Mouse (Mus musculus) CH12.LX (cell line): ENCODE measurements around the gene Arfgap3. TPM values are rescaled to one million over a fixed set of nuclear protein-coding genes. Genes with fewer than 3 reads are reported as not detected.

Experiments used
- DNase-seq: peaks from one replicate; pipeline ENCODE4 v3.0.0-alpha.2; 2013; ENCODE audit errors: extremely low read depth
- H3K27ac ChIP-seq: 2 replicates; pipeline ENCODE4 v1.5.1; 2012; ENCODE audit warnings: low read depth, mild to moderate bottlenecking, control low read depth, moderate library complexity; ENCODE audit not compliant: insufficient read depth
- H3K27me3 ChIP-seq: replicated peaks from 2 replicates; pipeline ENCODE3; 2012; ENCODE audit warnings: inconsistent platforms
- H3K36me3 ChIP-seq, 2 experiments: replicated peaks in 1 of 2; 2 replicates each; pipeline versions ENCODE3 to v1.6.1; 2012; ENCODE audit warnings: inconsistent platforms in 1 of 2, low read length in 1 of 2, mild to moderate bottlenecking in 1 of 2, mixed read lengths in 1 of 2, moderate library complexity in 1 of 2; ENCODE audit not compliant: control insufficient read depth in 1 of 2, insufficient read depth in 1 of 2
- H3K4me1 ChIP-seq, 2 experiments: 2 replicates each; pipeline ENCODE4 v1.6.1; 2012; ENCODE audit warnings: inconsistent platforms in 1 of 2, moderate library complexity in 1 of 2; ENCODE audit not compliant: insufficient read depth in 2 of 2, control insufficient read depth in 1 of 2
- H3K4me2 ChIP-seq: 2 replicates; pipeline ENCODE4 v1.6.1; 2012; ENCODE audit warnings: low read depth, mild to moderate bottlenecking, control low read depth; ENCODE audit not compliant: poor library complexity, insufficient read depth, severe bottlenecking
- H3K4me3 ChIP-seq, 3 experiments: fragments of 150-350 bp in 1 of 3; sonication (generic) in 1 of 3; replicated peaks in 1 of 3; 2 replicates each; pipeline versions ENCODE3 to v1.5.1; 2011 to 2012; ENCODE audit warnings: low read depth in 2 of 3, low read length in 2 of 3, mild to moderate bottlenecking in 2 of 3, moderate library complexity in 2 of 3, control low read depth in 1 of 3, improper control_type of control experiment in 1 of 3, inconsistent platforms in 1 of 3, mixed read lengths in 1 of 3; ENCODE audit not compliant: poor library complexity in 1 of 3
- H3K79me2 ChIP-seq: replicated peaks from 2 replicates; pipeline ENCODE4 v1.6.1; 2012; ENCODE audit warnings: mild to moderate bottlenecking, moderate library complexity; ENCODE audit not compliant: control insufficient read depth, poor library complexity, insufficient read depth, severe bottlenecking; ENCODE audit errors: extremely low read depth
- H3K9ac ChIP-seq: 2 replicates; pipeline ENCODE4 v1.6.1; 2012; ENCODE audit warnings: low read depth, mild to moderate bottlenecking, control low read depth, moderate library complexity; ENCODE audit not compliant: insufficient read depth
- H3K9me3 ChIP-seq: replicated peaks from 2 replicates; pipeline ENCODE3; 2012; ENCODE audit warnings: low read length, inconsistent platforms, mixed read lengths
- BHLHE40 ChIP-seq: IDR thresholded peaks from 2 replicates; pipeline ENCODE4 v1.6.1; 2011; ENCODE audit warnings: mild to moderate bottlenecking, low read depth, low read length, improper control_type of control experiment
- CHD1 ChIP-seq: IDR thresholded peaks from 2 replicates; pipeline ENCODE4 v1.6.1; 2012; ENCODE audit warnings: low read depth, low read length, improper control_type of control experiment, inconsistent platforms
- E2F4 ChIP-seq: IDR thresholded peaks from 2 replicates; pipeline ENCODE4 v1.6.1; 2011; ENCODE audit warnings: low read depth, low read length, improper control_type of control experiment; ENCODE audit not compliant: insufficient replicate concordance
- ELF1 ChIP-seq: IDR thresholded peaks from 2 replicates; pipeline ENCODE4 v1.6.1; 2014; ENCODE audit warnings: low read depth, mild to moderate bottlenecking, inconsistent platforms, low read length, improper control_type of control experiment
- EP300 ChIP-seq: IDR thresholded peaks from 2 replicates; pipeline ENCODE4 v1.6.1; 2011; ENCODE audit warnings: low read length, improper control_type of control experiment
- ETS1 ChIP-seq: conservative IDR thresholded peaks from 2 replicates; pipeline ENCODE4 v1.6.1; 2012; ENCODE audit warnings: low read depth, mild to moderate bottlenecking, inconsistent platforms, low read length, improper control_type of control experiment, moderate library complexity
- GABPA ChIP-seq: IDR thresholded peaks from 2 replicates; pipeline ENCODE4 v1.6.1; 2012; ENCODE audit warnings: low read depth, low read length, improper control_type of control experiment, inconsistent platforms; ENCODE audit not compliant: insufficient replicate concordance
- IRF4 ChIP-seq: IDR thresholded peaks from 2 replicates; pipeline ENCODE4 v1.6.1; 2014; ENCODE audit warnings: low read depth, mild to moderate bottlenecking, inconsistent platforms, low read length, improper control_type of control experiment
- JUN ChIP-seq: IDR thresholded peaks from 2 replicates; pipeline ENCODE4 v1.6.1; 2011; ENCODE audit warnings: low read depth, mild to moderate bottlenecking, low read length, improper control_type of control experiment, moderate library complexity; ENCODE audit not compliant: insufficient read depth
- MXI1 ChIP-seq: IDR thresholded peaks from 2 replicates; pipeline ENCODE4 v1.6.1; 2011; ENCODE audit warnings: mild to moderate bottlenecking, low read depth, low read length, improper control_type of control experiment
- MYC ChIP-seq: IDR thresholded peaks from 2 replicates; pipeline ENCODE4 v1.6.1; 2011; ENCODE audit warnings: low read depth, mild to moderate bottlenecking, improper control_type of control experiment, low read length
- NELFE ChIP-seq: IDR thresholded peaks from 2 replicates; pipeline ENCODE4 v1.6.1; 2011; ENCODE audit warnings: low read depth, low read length, improper control_type of control experiment
- NRF1 ChIP-seq: IDR thresholded peaks from 2 replicates; pipeline ENCODE4 v1.6.1; 2014; ENCODE audit warnings: low read depth, mild to moderate bottlenecking, inconsistent platforms, low read length, improper control_type of control experiment, moderate library complexity
- PAX5 ChIP-seq: IDR thresholded peaks from 2 replicates; pipeline ENCODE4 v1.6.1; 2012; ENCODE audit warnings: low read length, inconsistent platforms, mixed read lengths
- POLR2A ChIP-seq: IDR thresholded peaks from 2 replicates; pipeline ENCODE4 v1.6.1; 2011; ENCODE audit warnings: low read depth, mild to moderate bottlenecking, improper control_type of control experiment, low read length
- POLR2AphosphoS2 ChIP-seq: IDR thresholded peaks from 2 replicates; pipeline ENCODE4 v1.6.1; 2011; ENCODE audit warnings: low read depth, low read length, improper control_type of control experiment
- RAD21 ChIP-seq: IDR thresholded peaks from 2 replicates; pipeline ENCODE4 v1.6.1; 2011; ENCODE audit warnings: low read depth, mild to moderate bottlenecking, low read length, improper control_type of control experiment, moderate library complexity
- SIN3A ChIP-seq: IDR thresholded peaks from 2 replicates; pipeline ENCODE4 v1.6.1; 2012; ENCODE audit warnings: low read length, improper control_type of control experiment, inconsistent platforms
- SMC3 ChIP-seq: IDR thresholded peaks from 2 replicates; pipeline ENCODE4 v1.6.1; 2011; ENCODE audit warnings: low read depth, low read length, improper control_type of control experiment
- UBTF ChIP-seq: IDR thresholded peaks from 2 replicates; pipeline ENCODE4 v1.6.1; 2012; ENCODE audit warnings: low read depth, mild to moderate bottlenecking, inconsistent platforms, low read length, improper control_type of control experiment, moderate library complexity
- USF1 ChIP-seq: IDR thresholded peaks from 2 replicates; pipeline ENCODE4 v1.6.1; 2014; ENCODE audit warnings: low read depth, mild to moderate bottlenecking, inconsistent platforms, low read length, improper control_type of control experiment
- ZC3H11A ChIP-seq: IDR thresholded peaks from 2 replicates; pipeline ENCODE4 v1.6.1; 2012; ENCODE audit warnings: low read depth, mild to moderate bottlenecking, inconsistent platforms, low read length, improper control_type of control experiment
- ZKSCAN1 ChIP-seq: IDR thresholded peaks from 2 replicates; pipeline ENCODE4 v1.6.1; 2012; ENCODE audit warnings: low read depth, inconsistent platforms, low read length, improper control_type of control experiment, borderline replicate concordance
- ZMIZ1 ChIP-seq: IDR thresholded peaks from 2 replicates; pipeline ENCODE4 v1.6.1; 2012; ENCODE audit warnings: low read depth, mild to moderate bottlenecking, inconsistent platforms, low read length, improper control_type of control experiment
- dilution Hi-C: fragments of 300-500 bp; cut with MboI; formaldehyde crosslinking; loops from 2 replicates; pipeline ENCODE4 v1.14.3; 2020; ENCODE audit warnings: low sequenced_read_pairs; ENCODE audit not compliant: extremely low pct_unique_long_range_greater_than_20kb, extremely low pct_ligation_motif_present
- in situ Hi-C: fragments of 300-500 bp; cut with MboI; formaldehyde crosslinking; loops from 3 replicates; pipeline ENCODE4 v1.14.3; 2019; ENCODE audit warnings: low sequenced_read_pairs, low pct_ligation_motif_present, low pct_unique_long_range_greater_than_20kb, mixed read lengths
- polyA plus RNA-seq: library from polyadenylated mRNA; unstranded; fragments of >175 nt; gene quantifications from 2 replicates; pipeline ENCODE4 v1.2.1, GENCODE M21; 2012; ENCODE audit warnings: low read depth; ENCODE audit not compliant: insufficient read length
- total RNA-seq, 2 experiments: library from RNA; depleted of rRNA; stranded (reverse); fragments of 300-350 nt in 1 of 2; fragments of >200 nt in 1 of 2; gene quantifications; 2 replicates each; pipeline ENCODE4 v1.2.3; 2012 to 2014

Arfgap3 gene
- total and polyA plus RNA-seq, 3 experiments: 11.0 to 21.7 (median 20.3) TPM

DNA sequence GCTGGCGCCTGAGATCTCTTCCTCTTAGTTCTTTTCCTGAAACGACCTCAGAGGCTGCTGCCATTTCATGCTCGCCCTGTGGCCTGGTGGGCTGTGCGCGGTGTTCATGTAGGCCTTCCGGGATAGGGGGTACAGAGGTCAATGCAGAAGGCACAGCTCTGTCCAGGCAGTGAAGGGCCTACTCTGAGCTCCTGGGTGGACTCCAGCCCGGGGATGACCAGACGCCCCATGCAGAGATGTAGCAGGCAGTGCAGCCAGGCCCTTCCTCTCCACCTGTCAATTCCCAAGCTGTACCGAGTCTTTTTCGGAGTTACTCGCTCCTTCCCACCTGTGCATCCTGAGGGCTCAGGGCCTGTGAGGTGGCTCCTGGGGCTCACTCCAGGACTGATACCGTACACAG lies 43.9 kb downstream of the Arfgap3 start:
- no peaks in the 10 kb centered on the region for H3K27me3 ChIP-seq
- dilution Hi-C loops (no loop called here), in situ Hi-C loops (no loop called here)
- H3K4me3 ChIP-seq: no peak overlapping the region
- no peak for DNase-seq
- H3K27ac ChIP-seq: no peak overlapping the region
- H3K79me2 ChIP-seq: no peaks in the 10 kb centered on the region
- H3K9me3 ChIP-seq: no peaks in the 10 kb centered on the region
- H3K9ac ChIP-seq: no peak overlapping the region
- H3K36me3 ChIP-seq: peaks cover 38 to 62% of the 10 kb centered on the region in 2 experiments
- no peak for TF ChIP-seq SMC3
- no peak for TF ChIP-seq PAX5
- no peak for TF ChIP-seq POLR2A
- no peak for TF ChIP-seq SIN3A
- TF ChIP-seq EP300: no peak
- no peak for TF ChIP-seq POLR2AphosphoS2
- TF ChIP-seq NRF1: no peak
- H3K4me2 ChIP-seq: no peak overlapping the region
- peaks cover 5 to 30% of the 10 kb centered on the region in 2 experiments; a peak in 3 of 4 replicates for H3K4me1 ChIP-seq

DNA sequence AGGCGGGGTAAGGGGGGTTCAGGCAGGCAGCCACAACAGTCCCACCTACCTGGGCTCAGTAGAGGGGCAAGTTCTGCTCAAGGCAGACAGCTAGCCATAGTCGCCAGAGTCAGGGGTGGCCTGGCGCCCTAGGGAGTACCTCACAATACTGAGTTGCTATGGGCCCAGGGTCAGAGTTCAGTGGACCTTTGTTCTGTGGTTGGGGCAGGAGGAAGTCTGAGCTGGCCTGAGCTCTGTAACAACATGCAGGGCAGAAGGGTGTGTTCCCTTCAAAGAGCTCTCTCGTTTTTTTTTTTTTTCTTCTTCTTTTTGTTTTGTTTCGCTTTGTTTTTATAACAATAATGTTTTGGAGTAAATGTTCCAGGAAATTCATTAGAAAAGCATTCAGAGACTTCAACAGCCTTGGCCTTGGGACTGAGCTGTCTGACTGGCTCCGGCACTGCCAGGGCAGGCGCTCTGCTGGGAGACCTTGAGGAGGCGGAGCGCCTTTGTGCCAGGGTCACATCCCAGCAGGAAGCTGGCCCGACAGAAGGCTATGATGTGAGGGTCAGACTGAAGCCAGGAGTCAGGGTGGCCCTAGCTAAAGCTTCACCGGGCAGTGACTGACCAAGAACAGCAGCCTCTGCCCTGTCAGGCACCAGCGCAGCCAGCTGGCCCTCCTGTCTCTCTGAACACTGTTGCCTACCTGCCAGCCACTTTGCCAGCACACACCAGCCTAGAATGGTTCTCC lies 44.7 kb downstream of the Arfgap3 start:
- no peak overlapping the region for H3K9ac ChIP-seq
- dilution Hi-C loops: no loop called here
- H3K27ac ChIP-seq: no peak overlapping the region
- H3K9me3 ChIP-seq: no peaks in the 10 kb centered on the region
- no peak overlapping the region for H3K4me3 ChIP-seq
- H3K79me2 ChIP-seq: no peaks in the 10 kb centered on the region
- H3K4me1 ChIP-seq: peaks cover 3 to 35% of the 10 kb centered on the region in 2 experiments; a peak in 3 of 4 replicates
- H3K27me3 ChIP-seq: no peaks in the 10 kb centered on the region
- DNase-seq: no peak
- in situ Hi-C loops: no loop called here
- peaks cover 35 to 64% of the 10 kb centered on the region in 2 experiments for H3K36me3 ChIP-seq
- TF ChIP-seq RAD21 (no peak), ELF1 (no peak), MXI1 (no peak), EP300 (no peak), MYC (no peak), ETS1 (no peak), E2F4 (no peak), BHLHE40 (no peak), NRF1 (no peak), UBTF (no peak), SMC3 (no peak), NELFE (no peak), ZKSCAN1 (no peak), CHD1 (no peak), GABPA (no peak), ZMIZ1 (no peak), IRF4 (no peak), JUN (no peak), USF1 (no peak), ZC3H11A (no peak)
- H3K4me2 ChIP-seq: no peak overlapping the region
